Mouse (Mus musculus) intestine, embryonic 15.5 days (tissue): ENCODE results near the gene Cpeb1. TPM values are rescaled to one million over a fixed set of nuclear protein-coding genes. Genes with fewer than 3 reads are reported as not detected.

Experiments used
- ATAC-seq: fragments of 200-750 bp; cut with Nextera tagmentation; 2 replicates; pipeline ENCODE4 v1.8.0; 2017; ENCODE audit warnings: moderate TSS enrichment, moderate library complexity
- H3K27ac ChIP-seq: fragments of 300-500 bp; sonication (generic); 2 replicates; pipeline ENCODE4 v1.5.1; 2015; ENCODE audit warnings: mild to moderate bottlenecking, inconsistent platforms
- H3K27me3 ChIP-seq: fragments of 300-500 bp; sonication (generic); replicated peaks from 2 replicates; pipeline ENCODE4 v1.6.1; 2015; ENCODE audit warnings: inconsistent platforms
- H3K36me3 ChIP-seq: fragments of 300-500 bp; sonication (generic); 2 replicates; pipeline ENCODE4 v1.6.1; 2015; ENCODE audit warnings: inconsistent platforms
- H3K4me1 ChIP-seq: fragments of 300-500 bp; sonication (generic); replicated peaks from 2 replicates; pipeline ENCODE4 v1.6.1; 2015; ENCODE audit warnings: inconsistent platforms
- H3K4me2 ChIP-seq: fragments of 300-500 bp; sonication (generic); replicated peaks from 2 replicates; pipeline ENCODE4 v1.6.1; 2015; ENCODE audit warnings: mild to moderate bottlenecking, inconsistent platforms
- H3K4me3 ChIP-seq: fragments of 300-500 bp; sonication (generic); replicated peaks from 2 replicates; pipeline ENCODE4 v1.5.1; 2015; ENCODE audit warnings: inconsistent platforms
- H3K9ac ChIP-seq: fragments of 300-500 bp; sonication (generic); 2 replicates; pipeline ENCODE4 v1.6.1; 2015; ENCODE audit warnings: inconsistent platforms
- H3K9me3 ChIP-seq: fragments of 300-500 bp; sonication (generic); 2 replicates; pipeline ENCODE4 v1.6.1; 2016; ENCODE audit warnings: inconsistent platforms
- WGBS: fragments of 180-500 bp; shearing (Covaris S2); methylation state at CpG from one replicate; pipeline ENCODE4 v1.1.7; 2015; 5-methylcytosine and 5-hydroxymethylcytosine counted together
- polyA plus RNA-seq: library from polyadenylated mRNA; unstranded; fragments of >200 nt; fragmentation: Nextera tagmentation; extraction: Ambion mirVana; gene quantifications from 2 replicates; pipeline ENCODE4 v1.2.1, GENCODE M21; 2015

Gene Cpeb1
- polyA plus RNA-seq, 1 experiment from 2014 or later: 0.78 TPM

DNA sequence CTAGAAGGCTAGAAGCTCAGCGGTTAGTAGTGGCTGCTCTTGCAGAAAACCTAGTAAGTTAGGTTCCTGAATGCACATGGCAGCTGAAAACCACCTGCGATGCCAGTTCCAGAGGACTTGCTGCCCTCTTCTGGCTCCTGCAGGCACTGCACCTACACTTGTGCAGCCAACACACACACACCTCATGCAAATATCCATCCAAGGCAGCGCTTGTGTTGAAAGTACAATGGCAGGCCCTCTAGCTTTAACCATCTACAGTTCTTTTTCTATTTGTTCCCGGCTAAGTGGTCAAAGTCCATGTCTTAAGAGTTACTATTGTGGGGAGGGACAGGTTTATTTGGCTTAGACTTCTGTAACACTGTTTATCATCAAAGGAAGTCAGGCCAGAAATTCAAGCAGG lies 115.5 kb downstream of the Cpeb1 start:
- WGBS: 70% methylated on average over 4 of the region's 4 CpGs
- Histone ChIP-seq H3K4me2 (no peak overlapping the region), H3K4me3 (no peak overlapping the region), H3K9me3 (no peaks in the 10 kb centered on the region), H3K9ac (no peak overlapping the region), H3K4me1 (peaks cover 14% of the 10 kb centered on the region), H3K27me3 (no peaks in the 10 kb centered on the region), H3K27ac (no peak overlapping the region), H3K36me3 (peaks cover 22% of the 10 kb centered on the region; the same call in 1 of the 2 replicates)
- peak; percentile 46 for ATAC-seq

DNA sequence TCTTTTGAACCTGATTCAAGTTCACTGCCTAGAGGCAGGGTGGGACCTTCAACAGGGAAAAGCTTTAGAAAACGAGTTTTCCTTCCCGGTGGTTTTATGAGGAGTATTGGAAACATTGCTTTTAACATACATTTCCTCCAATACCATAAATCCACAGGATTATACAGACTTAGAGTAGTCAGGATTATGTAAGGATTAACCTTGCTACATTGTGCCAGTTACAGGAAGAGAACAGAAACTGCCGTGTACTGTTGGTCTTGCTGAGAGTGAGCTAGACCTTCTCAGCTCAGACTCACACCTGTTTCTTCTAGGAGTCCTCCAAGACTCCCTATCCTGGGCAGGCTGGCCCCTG lies 116.8 kb downstream of the Cpeb1 start:
- H3K4me2 ChIP-seq: no peak overlapping the region
- WGBS: 79% methylated on average over 3 of the region's 3 CpGs
- H3K27ac ChIP-seq: no peak overlapping the region
- H3K9me3 ChIP-seq: no peaks in the 10 kb centered on the region
- H3K27me3 ChIP-seq: no peaks in the 10 kb centered on the region
- no peak overlapping the region for H3K4me3 ChIP-seq
- H3K36me3 ChIP-seq: peaks cover 18% of the 10 kb centered on the region; the same call in 1 of the 2 replicates
- no peak overlapping the region for H3K9ac ChIP-seq
- H3K4me1 ChIP-seq: peaks cover 8% of the 10 kb centered on the region
- no peak for ATAC-seq

DNA sequence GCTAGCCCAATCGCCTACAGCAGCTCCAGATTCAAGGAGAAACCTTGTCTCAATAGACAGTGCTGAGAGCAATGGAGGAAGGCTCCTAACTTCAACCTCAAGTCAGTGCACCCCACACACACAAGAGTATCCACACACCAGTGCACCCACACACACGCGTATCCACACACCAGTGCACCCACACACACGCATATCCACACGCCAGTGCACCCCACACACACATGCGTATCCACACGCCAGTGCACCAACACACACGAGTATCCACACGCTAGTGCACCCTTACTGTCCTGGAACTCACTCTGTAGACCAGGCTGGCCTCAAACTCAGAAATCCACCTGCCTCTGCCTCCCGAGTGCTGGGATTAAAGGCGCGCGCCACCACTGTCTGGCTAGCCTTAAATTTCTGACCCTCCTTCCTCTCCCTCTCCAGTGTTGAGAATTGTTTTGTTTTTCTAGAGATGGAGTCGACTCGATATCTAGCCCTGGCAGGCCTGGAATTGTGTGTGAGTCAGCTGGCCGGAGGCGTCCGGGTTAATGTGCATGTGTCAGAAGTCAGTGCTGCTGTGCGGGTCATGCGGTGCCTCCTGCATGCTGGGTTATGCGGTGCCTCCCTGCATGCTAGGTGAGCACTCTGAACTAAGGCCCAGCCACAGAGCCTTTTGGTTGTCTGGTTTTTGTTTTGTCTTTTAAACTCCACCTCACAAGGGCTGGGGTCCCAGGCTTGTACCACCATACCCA lies 117.3 kb downstream of the Cpeb1 start:
- Histone ChIP-seq H3K9ac (no peak overlapping the region), H3K9me3 (no peaks in the 10 kb centered on the region), H3K27me3 (no peaks in the 10 kb centered on the region), H3K4me3 (no peak overlapping the region), H3K4me1 (peaks cover 3% of the 10 kb centered on the region), H3K27ac (no peak overlapping the region), H3K36me3 (peaks cover 13% of the 10 kb centered on the region; the same call in 1 of the 2 replicates), H3K4me2 (no peak overlapping the region)
- 94% methylated on average over 21 of the region's 21 CpGs for WGBS
- ATAC-seq: no peak

GRCm38 (mm10) chr7:81336432-81336786 lies 118.9 kb downstream of the Cpeb1 start:
- ATAC-seq: no peak
- Histone ChIP-seq H3K9ac (no peak overlapping the region), H3K27me3 (no peaks in the 10 kb centered on the region), H3K4me2 (no peak overlapping the region), H3K4me3 (no peak overlapping the region), H3K36me3 (peaks cover 6% of the 10 kb centered on the region; the same call in 1 of the 2 replicates), H3K9me3 (no peaks in the 10 kb centered on the region), H3K27ac (peak overlapping the region; percentile 54; the same call in 1 of the 2 replicates), H3K4me1 (no peaks in the 10 kb centered on the region)
- 51% methylated on average over 8 of the region's 8 CpGs for WGBS

GRCm38 (mm10) chr7:81335705-81336431 lies 119.4 kb downstream of the Cpeb1 start:
- H3K4me3 ChIP-seq: no peak overlapping the region
- no peaks in the 10 kb centered on the region for H3K4me1 ChIP-seq
- no peaks in the 10 kb centered on the region for H3K9me3 ChIP-seq
- H3K36me3 ChIP-seq: peaks cover 3% of the 10 kb centered on the region; the same call in 1 of the 2 replicates
- H3K27ac ChIP-seq: peak overlapping the region; percentile 54
- 84% methylated on average over 18 of the region's 18 CpGs for WGBS
- H3K9ac ChIP-seq: no peak overlapping the region
- ATAC-seq: no peak
- H3K27me3 ChIP-seq: no peaks in the 10 kb centered on the region
- H3K4me2 ChIP-seq: no peak overlapping the region

- no peaks in the 10 kb centered on the region for H3K27me3 ChIP-seq
- no peak overlapping the region for H3K4me2 ChIP-seq
- no peak for ATAC-seq
- 87% methylated on average over 7 of the region's 7 CpGs for WGBS
- H3K4me1 ChIP-seq: no peaks in the 10 kb centered on the region
- no peaks in the 10 kb centered on the region for H3K9me3 ChIP-seq
- H3K27ac ChIP-seq: no peak overlapping the region
- peaks cover 4% of the 10 kb centered on the region; the same call in 1 of the 2 replicates for H3K36me3 ChIP-seq
- H3K4me3 ChIP-seq: no peak overlapping the region
- H3K9ac ChIP-seq: no peak overlapping the region
These were observed 123.4 kb downstream of the Cpeb1 start for GRCm38 (mm10) chr7:81331851-81332250.

GRCm38 (mm10) chr7:81330767-81331166 lies 124.5 kb downstream of the Cpeb1 start:
- H3K27me3 ChIP-seq: no peaks in the 10 kb centered on the region
- H3K27ac ChIP-seq: no peak overlapping the region
- no peaks in the 10 kb centered on the region for H3K4me1 ChIP-seq
- no peak overlapping the region for H3K4me3 ChIP-seq
- no peak overlapping the region for H3K4me2 ChIP-seq
- ATAC-seq: no peak
- H3K9ac ChIP-seq: no peak overlapping the region
- WGBS: 32% methylated on average over 3 of the region's 3 CpGs
- H3K36me3 ChIP-seq: 0 out of 2 replicates have a peak, but pooled peaks cover 4% of the 10 kb centered on the region
- H3K9me3 ChIP-seq: no peaks in the 10 kb centered on the region

DNA sequence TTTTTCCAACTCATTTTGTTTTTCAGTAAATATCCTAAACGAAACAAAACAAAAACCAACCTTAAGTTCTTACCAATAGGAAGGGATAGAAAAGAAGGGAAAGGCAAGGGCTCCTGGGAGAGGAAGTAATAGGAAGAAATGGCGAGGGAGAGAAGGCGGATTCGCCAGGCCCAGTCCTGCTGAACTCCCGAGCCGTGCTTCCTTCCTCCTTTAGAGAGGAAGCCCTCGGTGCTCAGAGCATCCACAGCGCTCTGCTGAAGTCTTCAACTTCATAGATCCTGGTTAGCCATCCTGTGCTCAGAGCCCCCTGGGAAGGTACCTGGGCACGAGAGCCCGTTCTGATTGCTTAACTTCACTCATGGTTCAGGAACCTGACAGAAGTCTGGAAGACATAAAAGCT lies 127.6 kb downstream of the Cpeb1 start:
- 77% methylated on average over 10 of the region's 10 CpGs for WGBS
- no peaks in the 10 kb centered on the region for H3K9me3 ChIP-seq
- ATAC-seq: no peak

DNA sequence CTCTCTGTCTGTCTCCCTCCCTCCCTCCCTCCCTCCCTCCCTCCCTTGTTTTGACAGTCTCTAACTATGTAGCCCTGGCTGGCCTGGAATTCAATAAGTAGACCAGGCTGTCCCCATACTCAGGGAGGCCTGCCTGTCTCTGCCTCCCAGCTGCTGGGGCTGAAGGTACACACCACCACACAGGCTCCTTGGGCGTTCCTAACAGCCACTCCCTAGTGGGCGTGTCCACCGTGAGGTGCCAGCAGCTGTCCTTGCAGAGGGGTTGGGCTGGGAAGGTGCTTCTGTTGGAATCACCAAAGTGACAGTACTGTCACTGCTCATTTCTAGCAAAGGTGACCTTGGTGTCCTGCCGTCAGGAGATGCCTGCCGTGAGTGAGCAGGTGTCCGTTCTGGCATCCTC lies 128.4 kb downstream of the Cpeb1 start:
- H3K9me3 ChIP-seq: no peaks in the 10 kb centered on the region
- 75% methylated on average over 6 of the region's 6 CpGs for WGBS
- H3K4me3 ChIP-seq: no peak overlapping the region
- peak; percentile 12; the same call in 1 of the 2 replicates for ATAC-seq
- H3K4me1 ChIP-seq: no peaks in the 10 kb centered on the region
- H3K9ac ChIP-seq: no peak overlapping the region
- H3K27ac ChIP-seq: no peak overlapping the region
- H3K36me3 ChIP-seq: 0 out of 2 replicates have a peak, but pooled peaks cover 4% of the 10 kb centered on the region
- H3K4me2 ChIP-seq: no peak overlapping the region
- H3K27me3 ChIP-seq: no peaks in the 10 kb centered on the region

More for the DNA sequence above, 127.6 kb downstream of the Cpeb1 start:
- no peak overlapping the region for H3K4me2 ChIP-seq
- no peaks in the 10 kb centered on the region for H3K4me1 ChIP-seq
- 0 out of 2 replicates have a peak, but pooled peaks cover 4% of the 10 kb centered on the region for H3K36me3 ChIP-seq
- no peak overlapping the region for H3K9ac ChIP-seq
- no peak overlapping the region for H3K4me3 ChIP-seq
- H3K27me3 ChIP-seq: no peaks in the 10 kb centered on the region
- no peak overlapping the region for H3K27ac ChIP-seq

- no peak overlapping the region for H3K4me2 ChIP-seq
- no peak for ATAC-seq
- WGBS: 85% methylated on average over 12 of the region's 12 CpGs
- H3K36me3 ChIP-seq: 0 out of 2 replicates have a peak, but pooled peaks cover 4% of the 10 kb centered on the region
- no peak overlapping the region for H3K27ac ChIP-seq
- H3K4me1 ChIP-seq: no peaks in the 10 kb centered on the region
- H3K27me3 ChIP-seq: no peaks in the 10 kb centered on the region
- no peaks in the 10 kb centered on the region for H3K9me3 ChIP-seq
- no peak overlapping the region for H3K4me3 ChIP-seq
- H3K9ac ChIP-seq: no peak overlapping the region
These were observed 129.2 kb downstream of the Cpeb1 start for GRCm38 (mm10) chr7:81326043-81326442.

GRCm38 (mm10) chr7:81321776-81322175 lies 133.5 kb downstream of the Cpeb1 start:
- no peaks in the 10 kb centered on the region for H3K36me3 ChIP-seq
- H3K4me1 ChIP-seq: no peaks in the 10 kb centered on the region
- no peak overlapping the region for H3K27ac ChIP-seq
- H3K9me3 ChIP-seq: no peaks in the 10 kb centered on the region
- WGBS: 66% methylated on average over 5 of the region's 5 CpGs
- H3K9ac ChIP-seq: no peak overlapping the region
- H3K4me2 ChIP-seq: no peak overlapping the region
- no peaks in the 10 kb centered on the region for H3K27me3 ChIP-seq
- no peak overlapping the region for H3K4me3 ChIP-seq
- ATAC-seq: no peak

GRCm38 (mm10) chr7:81319749-81320148 lies 135.5 kb downstream of the Cpeb1 start:
- 64% methylated on average over 6 of the region's 6 CpGs for WGBS
- Histone ChIP-seq H3K9ac (no peak overlapping the region), H3K4me3 (no peak overlapping the region), H3K36me3 (no peaks in the 10 kb centered on the region), H3K27ac (no peak overlapping the region), H3K4me2 (no peak overlapping the region), H3K4me1 (no peaks in the 10 kb centered on the region), H3K27me3 (no peaks in the 10 kb centered on the region), H3K9me3 (no peaks in the 10 kb centered on the region)
- no peak for ATAC-seq
